Mouse (Mus musculus): ENCODE measurements around the gene 1700080E11Rik.

- TF ChIP-seq POLR2A (IDR thresholded peaks at IDR 0.05; ENCODE audit: borderline replicate concordance, extremely low read depth, insufficient read depth, insufficient read length, poor library complexity, severe bottlenecking) (0 out of 2 replicates have a peak, but pooled peaks have one; percentile 54), CTCF (IDR thresholded peaks at IDR 0.05; ENCODE audit: borderline replicate concordance, extremely low read depth, insufficient read depth, insufficient read length) (no peak)
Measured at GRCm38 (mm10) chr9:105131253-105132001, 13.5 kb downstream of the 1700080E11Rik start, which contains the start of gene Nudt16.
